Comparison of ENCODE assay signal across 8 mouse cellular contexts in the genomic region with DNA sequence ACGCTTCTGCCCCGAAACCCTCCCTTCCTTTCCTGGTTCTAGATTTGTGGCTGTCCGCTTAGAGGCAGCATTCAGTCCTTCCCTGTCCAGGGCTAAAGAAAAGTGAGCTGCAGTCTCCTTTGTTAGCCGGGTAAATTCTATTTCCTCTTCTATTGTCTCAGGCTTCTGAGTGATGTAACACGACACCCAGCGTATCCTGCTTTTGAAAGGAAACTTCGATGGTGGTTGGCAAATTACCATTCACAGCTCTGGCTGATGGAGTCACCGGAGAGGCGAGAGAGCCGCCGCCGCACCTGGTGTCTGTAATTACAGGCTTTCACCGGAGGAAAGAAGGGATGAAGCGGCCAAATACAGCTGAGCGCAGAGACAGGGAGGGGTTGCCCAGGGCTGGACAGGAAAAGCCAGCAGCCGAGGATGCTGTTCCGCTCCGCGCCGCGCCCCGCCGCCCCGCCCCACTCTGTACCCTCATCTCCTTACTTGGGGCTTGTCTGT.
DNase-seq lines count a peak whose midpoint lies in the region; ATAC-seq and TF ChIP-seq lines count a peak whose summit lies in the region.

No protein-coding gene starts in this region.

- WGBS in kidney, embryonic 14.5 days, result 4% methylated on average over 24 of the region's 24 CpGs
- WGBS in liver, embryonic 14.5 days (ENCODE audit: insufficient replicate concordance), result 2% methylated on average over 24 of the region's 24 CpGs

- H3K4me1 ChIP-seq in kidney, embryonic 14.5 days (ENCODE audit: control insufficient read depth, insufficient read depth, low read length), result no peaks in the 10 kb centered on the region
- H3K4me1 ChIP-seq in bone marrow macrophage, adult 2 months (ENCODE audit: control insufficient read depth, insufficient read depth, low read length), result peaks cover 2% of the 10 kb centered on the region
- no peaks in the 10 kb centered on the region for H3K4me1 ChIP-seq in liver, embryonic 14.5 days (replicated peaks; ENCODE audit: control insufficient read depth in 2 of 2, insufficient read depth in 2 of 2, low read length in 1 of 2)

- H3K9me3 ChIP-seq in kidney, embryonic 14.5 days (ENCODE audit: control insufficient read depth, low read length), result no peaks in the 10 kb centered on the region
- no peaks in the 10 kb centered on the region for H3K9me3 ChIP-seq in liver, embryonic 14.5 days (ENCODE audit: control insufficient read depth, low read length)

- no peaks in the 10 kb centered on the region for H3K27me3 ChIP-seq in kidney, embryonic 14.5 days (ENCODE audit: control insufficient read depth, insufficient read depth, low read length)
- peaks cover 12% of the 10 kb centered on the region for H3K27me3 ChIP-seq in liver, embryonic 14.5 days (ENCODE audit: control insufficient read depth, insufficient read depth, low read length)

- ATAC-seq in kidney, embryonic 14.5 days (ENCODE audit: low FRiP score, low TSS enrichment), result peak; percentile 94
- no peak for ATAC-seq in liver, embryonic 14.5 days (ENCODE audit: insufficient read depth)

- no peak for TF ChIP-seq POLR2A in bone marrow macrophage, adult 2 months (IDR thresholded peaks at IDR 0.05; ENCODE audit: borderline replicate concordance, low read depth, low read length)

- H3K27ac ChIP-seq in kidney, embryonic 14.5 days (ENCODE audit: low read depth, low read length), result no peak overlapping the region; the same call in 1 of the 2 replicates
- no peak overlapping the region for H3K27ac ChIP-seq in bone marrow macrophage, adult 2 months (ENCODE audit: insufficient read depth, low read depth, low read length)
- H3K27ac ChIP-seq in liver, embryonic 14.5 days, result no peak overlapping the region

- DNase-seq in kidney, adult 18-20 months, result no peak
- DNase-seq in gastrocnemius, postnatal 14 days, result peak; percentile 26
- DNase-seq in hindlimb bud, embryonic 11.5 days (ENCODE audit: extremely low spot score, low read depth, low spot score), result peak; percentile 53
- no peak for DNase-seq in liver, embryonic 14.5 days (ENCODE audit: low read depth in 3 of 3, low spot score in 3 of 3)
- peak; percentile 42 for DNase-seq in naive thymus-derived CD4-positive, alpha-beta T cell, adult 2 months (ENCODE audit: low read depth)
- no peak for DNase-seq in urinary bladder, postnatal 4 days (ENCODE audit: low spot score in 2 of 2)

- peak overlapping the region; percentile 63 for H3K4me2 ChIP-seq in kidney, embryonic 14.5 days (replicated peaks; ENCODE audit: low read depth, low read length)
- peak overlapping the region; percentile 22; the same call in 1 of the 2 replicates for H3K4me2 ChIP-seq in liver, embryonic 14.5 days (ENCODE audit: low read depth)

- no peak for TF ChIP-seq EP300 in liver, embryonic 14.5 days (IDR thresholded peaks at IDR 0.05; ENCODE audit: low read depth)

- peak overlapping the region; percentile 41 for H3K4me3 ChIP-seq in kidney, embryonic 14.5 days (ENCODE audit: low read length)
- peak overlapping the region; percentile 56 for H3K4me3 ChIP-seq in bone marrow macrophage, adult 2 months (ENCODE audit: insufficient read depth, low read length)
- peak overlapping the region; percentile 3 to 46; a peak in 3 of 4 replicates for H3K4me3 ChIP-seq in liver, embryonic 14.5 days (ENCODE audit: insufficient read depth in 1 of 2, low read depth in 2 of 2, low read length in 2 of 2)

- no peak for TF ChIP-seq CTCF in bone marrow macrophage, adult 2 months (IDR thresholded peaks at IDR 0.05; ENCODE audit: low read depth, low read length)
- no peak for TF ChIP-seq CTCF in liver, embryonic 14.5 days (IDR thresholded peaks at IDR 0.05; ENCODE audit: low read depth)

- no peaks in the 10 kb centered on the region for H3K36me3 ChIP-seq in kidney, embryonic 14.5 days (ENCODE audit: control insufficient read depth, insufficient read depth, low read length)
- H3K36me3 ChIP-seq in liver, embryonic 14.5 days (replicated peaks; ENCODE audit: control insufficient read depth, insufficient read depth, low read depth), result no peaks in the 10 kb centered on the region

- H3K9ac ChIP-seq in kidney, embryonic 14.5 days (ENCODE audit: low read depth, low read length), result peak overlapping the region; percentile 51
- no peak overlapping the region for H3K9ac ChIP-seq in liver, embryonic 14.5 days (replicated peaks)

- intact Hi-C loops in gastrocnemius, postnatal 14 days (cut with DNase I; ENCODE audit: low total_unique reads), result no loop called here

Comparison
In these comparisons a context has a peak if more than half of its experiments do, and no peak if none do; other contexts are left out.
1. DNase-seq: peak in gastrocnemius, postnatal 14 days (single experiment), hindlimb bud, embryonic 11.5 days (single experiment) and naive thymus-derived CD4-positive, alpha-beta T cell, adult 2 months (single experiment); none in kidney, adult 18-20 months (single experiment), liver, embryonic 14.5 days (0 of 3) and urinary bladder, postnatal 4 days (0 of 2).
2. Peak in every context shown above with its lines, with median percentiles within 50 percentile points of each other: H3K4me3 ChIP-seq.